Mouse (Mus musculus): ENCODE results near the gene Cd101.

The Cd101 gene

DNA sequence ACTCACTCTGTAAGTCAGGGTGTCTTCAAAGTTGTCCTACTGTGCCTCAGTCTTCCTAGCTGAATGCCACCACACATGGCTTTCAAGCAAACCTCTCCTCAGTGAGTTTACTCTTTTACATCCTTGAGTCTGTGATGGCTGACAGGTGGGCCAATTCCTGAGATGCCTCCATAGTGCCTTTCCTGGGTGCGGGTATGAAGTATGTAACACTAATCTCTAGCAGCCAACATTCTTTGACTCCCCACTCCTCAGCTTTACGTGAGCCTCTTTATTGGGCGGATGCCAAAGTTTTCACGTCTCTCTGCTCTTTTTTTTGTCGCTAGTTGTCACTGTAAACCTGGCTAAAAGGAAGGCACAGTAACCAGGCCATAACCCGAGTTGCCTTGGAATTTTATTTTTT lies 24.0 kb downstream of the Cd101 start:
- in situ Hi-C loops (cut with MboI; ENCODE audit: low sequenced_read_pairs) = no loop called here

DNA sequence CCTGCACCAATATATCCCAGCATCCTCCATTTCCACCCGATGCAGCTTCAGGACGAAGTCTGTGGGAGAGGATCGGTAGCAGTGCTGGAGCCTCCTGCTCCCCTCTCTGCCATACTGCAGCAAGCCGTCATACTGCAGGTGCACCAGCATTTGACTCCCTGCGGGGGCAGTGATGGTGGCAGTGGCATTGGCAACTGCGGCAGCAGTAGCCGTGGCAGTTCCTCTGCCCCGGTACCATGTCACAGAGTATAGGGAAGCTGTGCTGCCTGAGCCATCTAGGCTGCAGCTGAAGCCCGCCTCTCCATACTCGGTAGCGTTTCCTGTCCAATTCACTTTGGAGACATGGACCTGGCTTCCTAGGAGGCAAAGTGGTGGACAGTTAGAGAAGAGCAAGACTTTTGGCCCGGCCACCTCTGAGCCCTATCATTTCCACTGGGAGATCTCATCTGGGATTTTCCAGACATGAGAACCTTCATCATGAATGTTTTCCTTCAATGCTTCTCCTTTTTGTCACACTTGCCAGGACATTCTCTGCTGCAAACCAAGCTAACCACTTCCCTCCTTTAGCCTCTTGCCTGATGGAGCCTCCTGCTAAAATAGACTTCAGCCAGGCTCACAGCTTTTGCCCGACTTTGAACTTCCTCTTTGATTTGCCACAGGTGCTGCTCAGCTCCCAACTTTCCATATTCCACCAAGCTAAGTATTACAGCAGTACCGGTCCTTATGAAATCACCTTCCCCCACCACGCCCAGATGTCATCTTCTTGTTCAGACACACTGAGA lies 25.6 kb downstream of the Cd101 start:
- in situ Hi-C loops (cut with MboI; ENCODE audit: low sequenced_read_pairs) = no loop called here

DNA sequence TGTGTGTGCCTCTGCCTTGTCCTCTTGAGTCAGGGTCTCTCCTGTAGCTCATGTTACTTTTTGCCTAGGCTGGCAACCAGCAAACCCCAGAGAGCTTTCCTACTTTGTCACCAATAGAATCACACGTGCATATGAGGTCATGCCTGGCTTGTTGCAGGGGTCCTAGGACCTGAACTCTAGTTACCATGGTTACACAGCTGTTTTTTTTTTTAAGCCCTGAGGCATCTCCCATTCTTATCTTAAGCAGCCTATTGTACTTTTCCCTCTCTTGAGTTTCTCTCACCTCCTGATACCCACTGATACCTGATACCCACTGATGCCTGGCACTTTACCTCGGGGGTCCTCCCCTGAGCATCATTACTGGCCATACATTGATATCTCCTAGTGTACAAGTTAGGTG lies 29.6 kb downstream of the Cd101 start:
- in situ Hi-C loops (cut with MboI; ENCODE audit: low sequenced_read_pairs) = loop anchor here (25.0 kb wide), 1 partner anchor 288 kb away; the partner anchor contains the start of gene Cd2

DNA sequence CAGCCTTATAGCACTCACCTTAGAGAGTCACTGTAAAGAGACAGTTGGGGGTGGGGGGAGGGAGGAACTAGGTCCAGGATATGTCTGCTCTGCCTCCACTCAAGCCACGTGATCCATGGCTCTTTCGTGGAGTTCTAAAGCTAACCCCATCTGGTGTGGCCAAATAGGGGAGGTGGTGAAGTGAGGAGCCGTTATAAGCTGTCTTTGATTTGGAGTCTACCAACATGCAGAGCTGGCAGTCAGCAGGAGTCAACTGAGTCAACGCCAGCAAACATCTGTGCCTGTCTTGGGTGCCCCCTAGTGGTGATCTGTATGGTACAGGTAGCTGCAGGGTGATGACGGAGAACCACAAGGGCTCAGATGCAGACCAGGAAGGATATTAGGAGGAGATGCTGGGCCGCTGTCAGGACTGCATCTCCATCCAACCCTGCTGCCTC lies 30.4 kb downstream of the Cd101 start:
- in situ Hi-C loops (cut with MboI; ENCODE audit: low sequenced_read_pairs) = loop anchor here (25.0 kb wide), 1 partner anchor 288 kb away; the partner anchor contains the start of gene Cd2

- in situ Hi-C loops (cut with MboI; ENCODE audit: low sequenced_read_pairs) = loop anchor here (25.0 kb wide), 1 partner anchor 289 kb away; the partner anchor contains the start of gene Cd2
Observed at GRCm38 (mm10) chr3:100997785-100998570, 31.4 kb downstream of the Cd101 start.

GRCm38 (mm10) chr3:100994252-100994651 lies 35.1 kb downstream of the Cd101 start:
- in situ Hi-C loops (cut with MboI; ENCODE audit: low sequenced_read_pairs) = loop anchor here (25.0 kb wide), 1 partner anchor 293 kb away; the partner anchor contains the start of gene Cd2

- in situ Hi-C loops (cut with MboI; ENCODE audit: low sequenced_read_pairs) = loop anchor here (25.0 kb wide), 1 partner anchor 294 kb away; the partner anchor contains the start of gene Cd2
Observed at GRCm38 (mm10) chr3:100993718-100994117, 35.6 kb downstream of the Cd101 start.

DNA sequence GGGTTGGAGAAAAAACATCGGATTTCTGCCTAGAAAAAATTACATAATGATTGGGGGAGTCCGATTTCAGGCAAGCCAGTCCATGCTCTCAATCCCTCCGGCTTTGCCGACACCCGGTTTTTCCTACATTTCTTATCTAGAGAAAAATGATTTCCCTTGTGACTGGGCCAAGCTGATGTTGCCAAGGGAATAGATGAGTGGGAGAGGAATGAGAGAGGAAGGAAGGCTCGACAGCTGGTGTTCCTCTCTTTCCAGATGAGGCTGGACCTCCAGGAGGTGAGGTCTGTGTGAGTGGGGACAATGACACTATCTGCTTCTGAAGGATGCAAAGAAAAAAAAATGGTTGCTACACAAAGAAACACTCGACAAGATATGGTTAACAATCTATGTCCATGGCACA lies 36.2 kb downstream of the Cd101 start:
- in situ Hi-C loops (cut with MboI; ENCODE audit: low sequenced_read_pairs) = loop anchor here (25.0 kb wide), 1 partner anchor 294 kb away; the partner anchor contains the start of gene Cd2

DNA sequence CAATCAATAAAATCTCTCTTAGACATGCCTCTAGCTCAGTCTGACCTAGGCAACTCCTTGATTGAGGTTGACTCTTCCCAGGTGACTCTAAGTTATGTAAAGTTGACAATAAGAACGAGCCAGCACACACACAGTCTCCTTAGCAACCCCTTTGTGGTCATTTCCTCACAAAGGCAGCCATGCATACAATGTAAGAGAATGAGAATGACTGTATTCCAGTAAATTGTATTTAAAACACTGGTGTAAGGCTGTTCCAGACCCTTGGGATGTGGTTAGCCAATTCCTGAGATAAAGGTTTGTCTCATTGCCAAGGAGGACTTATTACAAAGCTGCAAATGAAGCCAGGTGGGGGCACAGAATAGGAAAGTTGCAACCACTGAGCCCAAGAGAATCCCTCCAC lies 39.1 kb downstream of the Cd101 start:
- in situ Hi-C loops (cut with MboI; ENCODE audit: low sequenced_read_pairs) = loop anchor here (25.0 kb wide), 1 partner anchor 297 kb away; the partner anchor contains the start of gene Cd2

- in situ Hi-C loops (cut with MboI; ENCODE audit: low sequenced_read_pairs) = loop anchor here (25.0 kb wide), 1 partner anchor 298 kb away; the partner anchor contains the start of gene Cd2
Observed at GRCm38 (mm10) chr3:100989417-100989816, 39.9 kb downstream of the Cd101 start.

DNA sequence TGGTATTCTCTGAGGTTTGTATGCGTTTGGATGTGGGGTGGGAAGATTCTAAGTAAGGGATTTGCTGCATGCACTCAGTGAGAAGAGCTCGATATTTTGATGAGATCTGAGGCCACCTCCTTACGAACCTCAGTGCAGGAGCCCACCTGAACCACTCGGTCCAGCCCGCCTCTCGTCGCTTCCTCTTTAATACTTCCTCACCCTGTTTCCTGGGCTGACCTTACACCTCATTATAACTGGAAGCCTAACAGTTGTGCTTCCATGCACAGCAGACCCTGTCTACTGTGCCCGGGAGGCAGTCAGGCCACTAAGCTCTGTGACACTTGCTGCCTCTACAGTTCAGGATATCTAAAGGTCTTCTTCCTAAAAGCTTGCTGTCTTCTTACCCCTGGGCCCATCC lies 50.1 kb downstream of the Cd101 start:
- in situ Hi-C loops (cut with MboI; ENCODE audit: low sequenced_read_pairs) = loop anchor here (25.0 kb wide), 1 partner anchor 308 kb away; the partner anchor contains the start of gene Cd2

GRCm38 (mm10) chr3:100973906-100974305 lies 55.5 kb downstream of the Cd101 start:
- in situ Hi-C loops (cut with MboI; ENCODE audit: low sequenced_read_pairs) = no loop called here

DNA sequence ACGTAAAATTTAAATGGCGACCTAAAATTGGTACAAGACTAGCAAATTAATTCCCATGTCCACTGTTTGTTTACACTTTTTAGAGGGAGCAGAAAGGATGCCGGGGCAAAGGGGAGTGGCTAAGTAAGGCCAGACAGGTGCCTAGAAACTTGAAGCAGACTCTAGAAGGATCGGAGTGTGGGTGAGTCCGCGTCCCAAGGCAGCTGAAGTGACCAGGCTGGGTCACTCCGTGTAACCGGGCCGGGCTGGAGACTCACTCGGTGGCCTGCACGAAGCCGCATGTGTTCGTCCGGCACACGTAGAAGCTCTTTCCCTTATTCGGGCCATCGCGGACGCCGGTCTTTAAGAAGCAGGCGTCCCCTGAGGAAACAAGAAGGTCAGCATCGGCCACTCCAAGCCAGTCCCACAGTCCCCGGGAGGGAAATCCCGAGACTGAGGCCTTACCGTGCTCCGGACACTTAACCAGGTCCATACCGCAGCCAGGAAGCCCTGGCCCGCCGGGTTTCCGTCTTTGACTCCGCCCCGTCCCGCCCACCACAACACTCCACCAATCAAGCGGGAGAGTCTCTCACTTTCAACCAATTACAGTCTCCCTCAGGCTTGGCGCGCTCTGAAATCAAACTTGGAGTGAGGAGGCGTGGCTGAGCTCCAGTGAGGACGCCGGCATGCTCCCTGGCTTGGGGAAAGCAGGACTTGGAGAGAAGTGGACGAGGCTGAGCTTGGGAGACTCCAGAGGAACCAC lies 60.0 kb downstream of the Cd101 start, which contains the start of gene Ttf2:
Gene Ttf2, minus strand, starts transcription at position 488 of the 742 bp plus-strand sequence.
- in situ Hi-C loops (cut with MboI; ENCODE audit: low sequenced_read_pairs) = no loop called here

GRCm38 (mm10) chr3:100963849-100964542 lies 65.4 kb downstream of the Cd101 start:
- in situ Hi-C loops (cut with MboI; ENCODE audit: low sequenced_read_pairs) = no loop called here

- in situ Hi-C loops (cut with MboI; ENCODE audit: low sequenced_read_pairs) = no loop called here
Observed at GRCm38 (mm10) chr3:100961501-100961900, 67.9 kb downstream of the Cd101 start.

DNA sequence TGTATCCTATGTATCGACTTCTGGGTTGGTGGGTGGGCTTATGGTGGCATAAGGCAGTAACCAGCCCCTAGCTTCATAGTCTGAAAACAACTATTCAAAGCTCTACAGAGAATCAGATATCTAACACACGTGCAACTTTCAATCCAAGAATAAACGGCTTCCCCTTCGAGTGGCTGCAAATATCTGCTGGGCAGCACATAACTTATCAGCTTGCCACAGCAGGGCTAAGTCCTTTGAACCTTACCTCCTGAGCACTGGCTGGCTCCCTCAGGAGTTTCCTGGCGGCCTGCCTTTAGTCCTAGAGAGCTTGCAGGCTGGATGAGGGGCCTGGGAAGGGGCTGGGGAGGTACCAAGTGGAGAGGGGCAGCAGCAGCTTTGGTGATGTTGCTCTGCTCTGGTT lies 68.3 kb downstream of the Cd101 start:
- in situ Hi-C loops (cut with MboI; ENCODE audit: low sequenced_read_pairs) = no loop called here

DNA sequence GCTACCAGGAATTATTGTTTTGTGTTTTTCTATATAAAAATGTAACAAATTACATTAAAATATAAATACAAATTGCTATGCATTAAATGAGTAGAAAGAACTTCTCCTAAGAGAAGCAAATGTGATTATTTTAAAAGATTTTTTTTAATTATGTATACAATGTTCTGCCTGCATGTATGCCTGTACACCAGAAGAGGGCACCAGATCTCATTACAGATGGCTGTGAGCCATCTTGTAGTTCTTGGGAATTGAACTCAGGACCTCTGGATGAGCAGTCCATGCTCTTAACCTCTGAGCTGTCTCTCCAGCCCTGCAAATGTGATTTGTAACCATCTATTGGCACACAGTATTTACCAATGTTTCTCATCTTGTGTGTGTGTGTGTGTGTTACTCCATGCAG lies 74.7 kb downstream of the Cd101 start:
- in situ Hi-C loops (cut with MboI; ENCODE audit: low sequenced_read_pairs) = no loop called here

GRCm38 (mm10) chr3:100951531-100951930 lies 77.8 kb downstream of the Cd101 start:
- in situ Hi-C loops (cut with MboI; ENCODE audit: low sequenced_read_pairs) = no loop called here

GRCm38 (mm10) chr3:100947286-100947685 lies 82.1 kb downstream of the Cd101 start:
- in situ Hi-C loops (cut with MboI; ENCODE audit: low sequenced_read_pairs) = loop anchor here (25.0 kb wide), 1 partner anchor 760 kb away; no protein-coding TSS in a partner anchor

All from CH12F3 (cell line).